Mouse (Mus musculus) C2C12 (cell line): ENCODE measurements around the gene Mup6.

Source experiments
- CEBPB ChIP-seq: IDR thresholded peaks from one replicate; pipeline ENCODE4 v1.6.1; 2011; ENCODE audit warnings: low read depth, mild to moderate bottlenecking, control low read depth, moderate library complexity
- CTCF ChIP-seq: IDR thresholded peaks from one replicate; pipeline ENCODE4 v1.5.1; 2011; ENCODE audit not compliant: control insufficient read depth, insufficient read depth, insufficient read length
- FOSL1 ChIP-seq: IDR thresholded peaks from one replicate; pipeline ENCODE4 v1.8.0; 2011; ENCODE audit warnings: mild to moderate bottlenecking, low read length; ENCODE audit not compliant: poor library complexity, insufficient read depth, severe bottlenecking
- MAX ChIP-seq: IDR thresholded peaks from one replicate; pipeline ENCODE4 v1.6.1; 2011; ENCODE audit warnings: mild to moderate bottlenecking, control low read depth
- MYOD1 ChIP-seq: IDR thresholded peaks from one replicate; pipeline ENCODE4 v1.6.1; 2011; ENCODE audit warnings: low read depth; ENCODE audit not compliant: control insufficient read depth, insufficient read length
- MYOG ChIP-seq: IDR thresholded peaks from one replicate; pipeline ENCODE4 v1.6.1; 2011; ENCODE audit not compliant: control insufficient read depth, insufficient read length; ENCODE audit errors: extremely low read depth
- USF1 ChIP-seq: IDR thresholded peaks from one replicate; pipeline ENCODE4 v1.6.1; 2011; ENCODE audit warnings: low read depth, mild to moderate bottlenecking, control low read depth, moderate library complexity

GRCm38 (mm10) chr4:59914608-59915403 is 49.3 kb upstream of the Mup6 start, which contains the start of gene Slc46a2:
- TF ChIP-seq CTCF (no peak), USF1 (no peak), MAX (no peak), MYOD1 (no peak), CEBPB (no peak), MYOG (no peak), FOSL1 (no peak)
